Mouse (Mus musculus): ENCODE data around the gene Gm10800. TPM values are rescaled to one million over a fixed set of nuclear protein-coding genes. Genes with fewer than 3 reads are reported as not detected.
"Not testable (repeated sequence)": the region's sequence is repeated elsewhere in the genome, so short reads cannot be mapped to it uniquely, and the experiment has no call there.

The Gm10800 gene
- not detected in 2 replicates for polyA plus RNA-seq (2014; fragmentation: Nextera tagmentation; extraction: Ambion mirVana)

GRCm38 (mm10) chr2:98667201-98667600 is at the start of gene Gm10800:
Gene Gm10800 (minus strand): TSS chr2:98667301.
- not testable (repeated sequence) for H3K4me2 ChIP-seq (ENCODE audit: low read depth, low read length); H3K4me1 ChIP-seq (ENCODE audit: control insufficient read depth, insufficient read depth, low read length); H3K27ac ChIP-seq (replicated peaks; ENCODE audit: low read depth, low read length); H3K9ac ChIP-seq (replicated peaks; ENCODE audit: low read length); H3K27me3 ChIP-seq (ENCODE audit: control insufficient read depth, insufficient read depth, low read length); H3K4me3 ChIP-seq (ENCODE audit: low read depth, low read length); ATAC-seq (replicated peaks; ENCODE audit: insufficient number of reproducible peaks, low FRiP score, low TSS enrichment, low read depth); H3K9me3 ChIP-seq (replicated peaks; ENCODE audit: control insufficient read depth, low read length); DNase-seq (ENCODE audit: low spot score); H3K36me3 ChIP-seq (replicated peaks; ENCODE audit: control insufficient read depth, insufficient read depth, low read depth, low read length)
- WGBS = 84% methylated on average over 4 of the region's 4 CpGs

- 100% methylated on average over 1 of the region's 1 CpGs for WGBS
These were observed 30.4 kb upstream of the Gm10800 start for GRCm38 (mm10) chr2:98697533-98697932.

GRCm38 (mm10) chr2:98661937-98662336 is 5.2 kb downstream of the Gm10800 start, which contains the start of gene Gm10801:
Gene Gm10801 (plus strand): TSS chr2:98662237.
- H3K27ac ChIP-seq (replicated peaks; ENCODE audit: low read depth, low read length); H3K27me3 ChIP-seq (ENCODE audit: control insufficient read depth, insufficient read depth, low read length); DNase-seq (ENCODE audit: low spot score); H3K36me3 ChIP-seq (replicated peaks; ENCODE audit: control insufficient read depth, insufficient read depth, low read depth, low read length); H3K4me1 ChIP-seq (ENCODE audit: control insufficient read depth, insufficient read depth, low read length); H3K9ac ChIP-seq (replicated peaks; ENCODE audit: low read length); H3K4me2 ChIP-seq (ENCODE audit: low read depth, low read length); H3K9me3 ChIP-seq (replicated peaks; ENCODE audit: control insufficient read depth, low read length); H3K4me3 ChIP-seq (ENCODE audit: low read depth, low read length); ATAC-seq (replicated peaks; ENCODE audit: insufficient number of reproducible peaks, low FRiP score, low TSS enrichment, low read depth): not testable (repeated sequence)
- WGBS = 73% methylated on average over 4 of the region's 5 CpGs

More at GRCm38 (mm10) chr2:98697533-98697932, 30.4 kb upstream of the Gm10800 start:
- Histone ChIP-seq H3K4me2 (ENCODE audit: low read depth, low read length) (no peak overlapping the region), H3K9ac (replicated peaks; ENCODE audit: low read length) (no peak overlapping the region), H3K4me1 (ENCODE audit: control insufficient read depth, insufficient read depth, low read length) (no peaks in the 10 kb centered on the region), H3K9me3 (replicated peaks; ENCODE audit: control insufficient read depth, low read length) (no peaks in the 10 kb centered on the region), H3K27ac (replicated peaks; ENCODE audit: low read depth, low read length) (no peak overlapping the region), H3K36me3 (replicated peaks; ENCODE audit: control insufficient read depth, insufficient read depth, low read depth, low read length) (no peaks in the 10 kb centered on the region), H3K27me3 (ENCODE audit: control insufficient read depth, insufficient read depth, low read length) (no peaks in the 10 kb centered on the region), H3K4me3 (ENCODE audit: low read depth, low read length) (no peak overlapping the region)
- DNase-seq (ENCODE audit: low spot score) = no peak
- ATAC-seq (replicated peaks; ENCODE audit: insufficient number of reproducible peaks, low FRiP score, low TSS enrichment, low read depth) = no peak

Other genes starting within 250 kb of the Gm10800 start
- gene Gm10801, start 5.1 kb downstream of the Gm10800 start, polyA plus RNA-seq (2014; fragmentation: Nextera tagmentation; extraction: Ambion mirVana) = not detected in 2 replicates

All from embryonic facial prominence, embryonic 11.5 days (tissue).